Mouse (Mus musculus): ENCODE measurements at regions not wholly inside any gene's neighbourhood (a gene's known extent, or its start where the extent isn't known, plus 50 kb on each side); places are given as distances from the start of the nearest gene placed in this dataset.

- no peak for DNase-seq (ENCODE audit: low spot score in 2 of 2)
Measured at GRCm38 (mm10) chr12:12708954-12709523, 232.7 kb downstream of the Mycn start.

- DNase-seq (ENCODE audit: low spot score in 2 of 2), result no peak
Measured at GRCm38 (mm10) chr12:12706326-12706920, 235.3 kb downstream of the Mycn start.

- no peak for DNase-seq (ENCODE audit: low spot score in 2 of 2)
Measured at GRCm38 (mm10) chr12:12701735-12702134, 240.0 kb downstream of the Mycn start.

GRCm38 (mm10) chr12:12701060-12701667 is 240.6 kb downstream of the Mycn start:
- DNase-seq (ENCODE audit: low spot score in 2 of 2), result no peak

GRCm38 (mm10) chr12:12693838-12694777 is 247.6 kb downstream of the Mycn start:
- no peak for DNase-seq (ENCODE audit: low spot score in 2 of 2)

GRCm38 (mm10) chr12:12687376-12687775 is 254.3 kb downstream of the Mycn start:
- DNase-seq (ENCODE audit: low spot score in 2 of 2), result no peak

GRCm38 (mm10) chr12:12685217-12685522 is 256.5 kb downstream of the Mycn start:
- DNase-seq (ENCODE audit: low spot score in 2 of 2), result no peak

- DNase-seq (ENCODE audit: low spot score in 2 of 2), result no peak
Measured at GRCm38 (mm10) chr12:12684481-12685216, 257.1 kb downstream of the Mycn start.

GRCm38 (mm10) chr12:12683733-12684470 is 257.8 kb downstream of the Mycn start:
- no peak for DNase-seq (ENCODE audit: low spot score in 2 of 2)

- no peak for DNase-seq (ENCODE audit: low spot score in 2 of 2)
Measured at GRCm38 (mm10) chr12:12681101-12681500, 260.6 kb downstream of the Mycn start.

GRCm38 (mm10) chr12:12680371-12680921 is 261.3 kb downstream of the Mycn start:
- DNase-seq (ENCODE audit: low spot score in 2 of 2), result peak; percentile 46 to 49

- peak; percentile 61 to 63 for DNase-seq (ENCODE audit: low spot score in 2 of 2)
Measured at GRCm38 (mm10) chr12:12676676-12677075, 265.0 kb downstream of the Mycn start.

- DNase-seq (ENCODE audit: low spot score in 2 of 2), result no peak
Measured at GRCm38 (mm10) chr12:12669931-12670330, 271.8 kb downstream of the Mycn start.

GRCm38 (mm10) chr12:12668919-12669318 is 272.8 kb downstream of the Mycn start:
- no peak for DNase-seq (ENCODE audit: low spot score in 2 of 2)

GRCm38 (mm10) chr12:12655611-12656010 is 286.1 kb downstream of the Mycn start:
- no peak for DNase-seq (ENCODE audit: low spot score in 2 of 2)

GRCm38 (mm10) chr12:12655184-12655583 is 286.5 kb downstream of the Mycn start:
- DNase-seq (ENCODE audit: low spot score in 2 of 2), result no peak

- DNase-seq (ENCODE audit: low spot score in 2 of 2), result no peak
Measured at GRCm38 (mm10) chr12:12652361-12652760, 289.4 kb downstream of the Mycn start.

GRCm38 (mm10) chr12:12650309-12650708 is 291.4 kb downstream of the Mycn start:
- DNase-seq (ENCODE audit: low spot score in 2 of 2), result no peak

- DNase-seq (ENCODE audit: low spot score in 2 of 2), result no peak
Measured at GRCm38 (mm10) chr12:12647467-12647866, 294.2 kb downstream of the Mycn start.

- no peak for DNase-seq (ENCODE audit: low spot score in 2 of 2)
Measured at GRCm38 (mm10) chr12:12645183-12645582, 296.5 kb downstream of the Mycn start.

Data from frontal cortex, postnatal 10 days (tissue).